Mouse (Mus musculus) central nervous system, embryonic 11.5 days (tissue): Measurements from ENCODE around the gene Enam. TPM values are rescaled to one million over a fixed set of nuclear protein-coding genes. Genes with fewer than 3 reads are reported as not detected.

Experiments used
- polyA plus RNA-seq: library from polyadenylated mRNA; depleted of rRNA; stranded (reverse); fragments of >200 nt; gene quantifications from 2 replicates; pipeline ENCODE4 v1.2.3, GENCODE M21; 2012; rRNA removed

The Enam gene
- polyA plus RNA-seq: 0.04 TPM in 1 of 2 replicates, not detected in the other

DNA sequence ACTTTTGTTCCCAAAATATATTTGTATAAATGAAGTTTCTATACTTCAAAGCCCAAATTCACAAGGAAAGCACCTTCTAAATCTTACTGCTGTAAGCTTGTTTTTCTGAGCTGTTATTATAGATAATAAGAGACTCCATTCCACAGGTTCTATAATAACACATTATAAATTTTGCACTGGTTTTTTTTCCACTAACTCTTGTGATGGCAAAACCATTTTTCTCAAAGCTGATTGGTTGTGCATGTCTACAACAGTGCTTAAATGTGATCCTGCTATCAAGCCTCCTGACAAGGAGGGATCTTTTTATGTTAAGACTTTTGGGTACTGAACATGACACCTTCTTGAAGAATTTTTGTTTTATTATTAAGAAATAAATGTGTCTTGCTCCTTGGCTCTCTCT, at the start of gene Enam:
TSS of gene Enam (plus strand) at position 301 of the 400 bp plus-strand sequence.

GRCm38 (mm10) chr5:88455691-88456090, 32.1 kb upstream of the Enam start, which contains the start of gene Ambn:
Ambn (plus strand) TSS chr5:88455991.

GRCm38 (mm10) chr5:88527657-88528056, 39.9 kb downstream of the Enam start, which contains the start of gene Jchain:
Jchain (minus strand) TSS chr5:88527891.

GRCm38 (mm10) chr5:88554086-88554886, 66.5 kb downstream of the Enam start, which contains the start of gene Utp3:
Utp3 (plus strand) TSS chr5:88554462.

Other genes starting within 250 kb of the Enam start
- gene Gm7714, start 219.1 kb upstream of the Enam start, polyA plus RNA-seq: not detected in 2 replicates
- not detected in 2 replicates for gene Prol1, start 170.7 kb upstream of the Enam start, polyA plus RNA-seq
- gene Amtn, start 111.9 kb upstream of the Enam start, polyA plus RNA-seq: 0.16 TPM in 1 of 2 replicates, not detected in the other
- 0.02 and 0.06 TPM in 2 replicates for gene Ambn, start 32.0 kb upstream of the Enam start, polyA plus RNA-seq
- 0.47 and 0.72 TPM in 2 replicates for gene Jchain, start 39.9 kb downstream of the Enam start, polyA plus RNA-seq
- gene Utp3, start 66.5 kb downstream of the Enam start, polyA plus RNA-seq: 61.8 and 130 TPM in 2 replicates
- gene Rufy3, start 77.1 kb downstream of the Enam start, polyA plus RNA-seq: 63.4 and 75.6 TPM in 2 replicates
- 79.4 and 81.8 TPM in 2 replicates for gene Grsf1, start 188.2 kb downstream of the Enam start, polyA plus RNA-seq
- 12.8 and 18.6 TPM in 2 replicates for gene Mob1b, start 232.9 kb downstream of the Enam start, polyA plus RNA-seq